Mouse (Mus musculus) CH12.LX (cell line): ENCODE data around the gene Lamtor4.
"Not testable (repeated sequence)": the region's sequence is repeated elsewhere in the genome, so short reads cannot be mapped to it uniquely, and the experiment has no call there.

Experiments
- CHD2 ChIP-seq: IDR thresholded peaks from 2 replicates; pipeline ENCODE4 v1.6.1; 2011; ENCODE audit warnings: low read length, improper control_type of control experiment
- CTCF ChIP-seq, 2 experiments: IDR thresholded peaks in 1 of 2; conservative IDR thresholded peaks in 1 of 2; 2 replicates each; pipeline ENCODE4 v1.5.1; 2011 to 2012; ENCODE audit warnings: low read depth in 2 of 2, low read length in 2 of 2, improper control_type of control experiment in 1 of 2, inconsistent platforms in 1 of 2, mild to moderate bottlenecking in 1 of 2, moderate library complexity in 1 of 2
- HCFC1 ChIP-seq: IDR thresholded peaks from 2 replicates; pipeline ENCODE4 v1.6.1; 2012; ENCODE audit warnings: low read depth, mild to moderate bottlenecking, inconsistent platforms, low read length, improper control_type of control experiment
- MEF2A ChIP-seq: IDR thresholded peaks from 2 replicates; pipeline ENCODE4 v1.6.1; 2014; ENCODE audit warnings: low read depth, mild to moderate bottlenecking, inconsistent platforms, low read length, improper control_type of control experiment, borderline replicate concordance
- POLR2A ChIP-seq: IDR thresholded peaks from 2 replicates; pipeline ENCODE4 v1.6.1; 2011; ENCODE audit warnings: low read depth, mild to moderate bottlenecking, improper control_type of control experiment, low read length
- POLR2AphosphoS2 ChIP-seq: IDR thresholded peaks from 2 replicates; pipeline ENCODE4 v1.6.1; 2011; ENCODE audit warnings: low read depth, low read length, improper control_type of control experiment
- RAD21 ChIP-seq: IDR thresholded peaks from 2 replicates; pipeline ENCODE4 v1.6.1; 2011; ENCODE audit warnings: low read depth, mild to moderate bottlenecking, low read length, improper control_type of control experiment, moderate library complexity
- ZKSCAN1 ChIP-seq: IDR thresholded peaks from 2 replicates; pipeline ENCODE4 v1.6.1; 2012; ENCODE audit warnings: low read depth, inconsistent platforms, low read length, improper control_type of control experiment, borderline replicate concordance
- ZMIZ1 ChIP-seq: IDR thresholded peaks from 2 replicates; pipeline ENCODE4 v1.6.1; 2012; ENCODE audit warnings: low read depth, mild to moderate bottlenecking, inconsistent platforms, low read length, improper control_type of control experiment

GRCm38 (mm10) chr5:138216632-138217031 is 38.6 kb upstream of the Lamtor4 start:
- not testable (repeated sequence) for TF ChIP-seq HCFC1; CTCF (conservative IDR thresholded peaks at IDR 0.05 in 1 of 2, IDR thresholded peaks at IDR 0.05 in 1 of 2; ENCODE audit: low read depth in 2 of 2, low read length in 2 of 2); POLR2A; ZKSCAN1; POLR2AphosphoS2; ZMIZ1; RAD21; CHD2; MEF2A
